Mouse (Mus musculus) B cell, adult 2 months (primary cell): Measurements from ENCODE around the gene Mob3b.

Source experiments
- DNase-seq, 2 experiments: peaks; one replicate each; pipeline ENCODE4 v3.0.0; 2022

Mob3b gene

GRCm38 (mm10) chr4:35156751-35157611, at the start of gene Mob3b:
Mob3b (minus strand) TSS chr4:35157484.
- DNase-seq = peak; percentile 91

GRCm38 (mm10) chr4:35204659-35205058, 47.4 kb upstream of the Mob3b start:
- no peak for DNase-seq

- no peak for DNase-seq
Measured at GRCm38 (mm10) chr4:35203724-35204123, 46.4 kb upstream of the Mob3b start.

- no peak for DNase-seq
Measured at GRCm38 (mm10) chr4:35201700-35202099, 44.4 kb upstream of the Mob3b start.

GRCm38 (mm10) chr4:35192725-35193124, 35.4 kb upstream of the Mob3b start:
- DNase-seq = no peak

GRCm38 (mm10) chr4:35189794-35190193, 32.5 kb upstream of the Mob3b start:
- no peak for DNase-seq

GRCm38 (mm10) chr4:35187617-35188326, 30.5 kb upstream of the Mob3b start:
- DNase-seq = no peak

- DNase-seq = no peak
Measured at GRCm38 (mm10) chr4:35177926-35178645, 20.8 kb upstream of the Mob3b start.

GRCm38 (mm10) chr4:35175566-35175965, 18.3 kb upstream of the Mob3b start:
- DNase-seq = no peak

- no peak for DNase-seq
Measured at GRCm38 (mm10) chr4:35173551-35173950, 16.3 kb upstream of the Mob3b start.

GRCm38 (mm10) chr4:35172471-35172870, 15.2 kb upstream of the Mob3b start:
- DNase-seq = no peak

GRCm38 (mm10) chr4:35169571-35170125, 12.4 kb upstream of the Mob3b start:
- no peak for DNase-seq

GRCm38 (mm10) chr4:35167855-35168254, 10.6 kb upstream of the Mob3b start:
- no peak for DNase-seq

- no peak for DNase-seq
Measured at GRCm38 (mm10) chr4:35165947-35166346, 8.7 kb upstream of the Mob3b start.

- DNase-seq = no peak
Measured at GRCm38 (mm10) chr4:35165275-35165674, 8.0 kb upstream of the Mob3b start.

- DNase-seq = no peak
Measured at GRCm38 (mm10) chr4:35157815-35158214, 531 bp upstream of the Mob3b start.

GRCm38 (mm10) chr4:35156149-35156611, 1.1 kb downstream of the Mob3b start:
- DNase-seq = peak; percentile 55 to 65

GRCm38 (mm10) chr4:35155132-35155922, 2.0 kb downstream of the Mob3b start:
- DNase-seq = peak; percentile 72 to 74

GRCm38 (mm10) chr4:35154051-35154450, 3.2 kb downstream of the Mob3b start:
- DNase-seq = no peak

- no peak for DNase-seq
Measured at GRCm38 (mm10) chr4:35151756-35152155, 5.5 kb downstream of the Mob3b start, which contains the start of gene Ifnk. Ifnk (plus strand) TSS chr4:35152056.

GRCm38 (mm10) chr4:35150706-35151105, 6.6 kb downstream of the Mob3b start:
- no peak for DNase-seq

- DNase-seq = no peak
Measured at GRCm38 (mm10) chr4:35148326-35148725, 9.0 kb downstream of the Mob3b start.
